Mouse (Mus musculus) testis, postnatal 14 days (tissue): Measurements from ENCODE around the gene Rnf8.
A peak's percentile ranks its signal among the peaks of the same experiment; 100 is the strongest.
"Not testable (repeated sequence)": the region's sequence is repeated elsewhere in the genome, so short reads cannot be mapped to it uniquely, and the experiment has no call there.

Source experiments
- DNase-seq: peaks from one replicate; pipeline ENCODE4 v3.0.0; 2021; ENCODE audit warnings: low spot score

Gene Rnf8

DNA sequence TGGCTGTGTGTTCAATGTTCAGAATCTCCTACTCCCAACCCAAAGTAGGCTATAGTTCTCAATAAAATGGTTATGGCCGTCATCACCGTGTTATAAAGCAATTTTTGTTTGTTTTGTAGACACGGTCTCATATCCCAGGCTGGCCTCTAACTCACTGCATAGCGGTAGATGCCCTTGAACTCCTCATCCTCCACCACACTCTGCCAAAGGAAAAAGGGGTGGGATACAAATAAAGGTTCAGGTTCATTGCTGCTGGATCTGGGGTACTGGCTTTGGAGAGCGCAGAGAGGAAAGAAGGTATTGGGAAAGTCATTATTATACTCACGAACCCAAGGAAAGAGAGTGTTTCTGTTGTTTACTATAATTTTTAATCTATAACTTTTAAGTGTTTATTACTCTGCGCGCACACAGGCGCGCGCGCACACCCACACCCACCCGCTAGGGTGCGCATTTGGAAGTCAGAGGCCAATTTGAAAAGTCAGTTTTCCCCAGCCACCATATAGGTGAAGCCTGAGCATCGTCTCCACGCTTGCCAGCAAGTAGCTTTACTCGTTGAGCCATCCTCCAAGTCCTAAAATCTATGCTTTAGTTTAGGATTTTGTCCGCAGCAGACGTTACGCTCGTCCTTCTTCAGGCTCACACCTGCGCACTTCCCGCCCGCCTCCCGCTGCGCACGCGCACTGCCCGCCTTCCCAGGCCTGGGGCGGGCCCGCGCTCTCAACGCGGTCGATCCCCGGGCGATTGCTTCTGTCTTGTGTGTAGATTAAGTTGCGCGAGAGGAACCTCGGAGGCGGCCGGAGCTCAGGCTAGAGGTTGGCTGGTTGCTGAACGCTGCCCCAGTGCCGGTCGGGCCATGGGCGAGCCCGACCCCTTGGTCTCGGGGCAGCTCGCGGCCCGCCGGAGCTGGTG is at the start of gene Rnf8, which contains the start of gene Gm28043:
TSS of gene Rnf8 (plus strand) at position 676 of the 909 bp plus-strand sequence.
TSS of gene Gm28043 (plus strand) at position 762 of the 909 bp plus-strand sequence.
- DNase-seq, result peak; percentile 94

DNA sequence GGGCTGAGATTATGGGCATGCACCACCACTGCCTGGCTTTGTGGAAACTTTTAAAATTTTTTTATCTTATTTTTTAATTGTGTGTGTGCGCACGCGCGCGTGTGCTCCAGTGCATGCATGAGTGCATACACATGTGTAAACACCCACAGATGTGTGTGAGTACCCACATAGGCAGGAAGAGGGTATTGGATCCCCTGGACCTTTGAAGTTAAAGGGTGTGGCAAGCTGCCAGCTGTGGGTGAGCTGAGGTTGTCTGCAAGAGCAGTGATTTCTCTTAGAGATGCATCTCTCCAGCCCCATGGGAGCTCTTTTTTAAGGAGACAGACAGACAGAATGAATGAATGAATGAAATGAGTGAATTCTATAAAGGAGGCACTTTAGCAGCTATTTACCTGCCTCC is 49.1 kb upstream of the Rnf8 start:
- no peak for DNase-seq

GRCm38 (mm10) chr17:29568435-29568834 is 46.2 kb upstream of the Rnf8 start:
- no peak for DNase-seq

DNA sequence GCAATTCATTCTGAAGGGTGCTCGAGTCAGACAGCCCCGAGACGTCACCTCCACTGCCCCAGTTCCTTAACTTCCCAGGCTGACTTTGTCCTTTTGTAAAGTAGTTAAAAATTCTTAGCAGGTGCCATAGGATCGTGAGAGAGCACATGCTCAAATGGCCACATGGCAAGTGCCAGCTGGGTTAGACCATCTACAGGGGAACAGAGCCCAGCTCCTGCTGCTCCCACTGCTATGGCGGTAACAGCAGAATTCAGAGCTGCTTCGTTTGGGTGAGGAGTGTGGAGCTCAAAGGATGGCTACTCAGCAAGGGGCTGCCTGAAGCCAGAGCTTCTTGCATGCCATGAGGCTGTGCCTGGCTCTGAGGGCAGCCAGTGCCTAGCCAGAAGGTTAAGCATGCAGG is 44.8 kb upstream of the Rnf8 start:
- no peak for DNase-seq

DNA sequence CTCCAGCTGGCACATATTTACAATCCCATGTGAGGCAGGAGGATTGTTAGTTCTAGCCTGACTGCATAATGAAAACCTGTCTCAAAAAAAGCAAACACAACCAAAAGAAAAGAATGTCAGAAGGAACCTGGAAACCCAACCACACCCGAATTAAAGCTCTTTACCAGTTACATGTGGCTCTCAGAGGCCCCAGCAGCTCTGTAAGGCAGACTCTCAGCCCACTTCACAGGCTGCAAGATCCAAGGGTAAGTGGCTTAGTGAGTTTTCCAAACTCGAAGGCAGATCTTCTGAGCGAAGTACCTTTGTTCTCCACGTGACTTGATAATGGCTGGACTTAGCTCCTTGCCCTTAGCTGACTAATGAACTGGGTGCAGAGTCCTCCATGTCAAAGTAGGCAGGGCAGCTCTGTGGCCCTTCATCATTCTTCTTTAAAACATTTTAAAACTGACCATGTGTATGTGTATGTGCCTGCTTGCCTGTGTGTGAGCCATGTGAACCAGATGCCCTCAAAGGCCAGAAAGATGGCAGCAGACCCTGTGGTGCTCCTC is 34.9 kb upstream of the Rnf8 start:
- DNase-seq, result no peak

- DNase-seq, result no peak
These were observed 31.0 kb upstream of the Rnf8 start for GRCm38 (mm10) chr17:29583569-29583968.

DNA sequence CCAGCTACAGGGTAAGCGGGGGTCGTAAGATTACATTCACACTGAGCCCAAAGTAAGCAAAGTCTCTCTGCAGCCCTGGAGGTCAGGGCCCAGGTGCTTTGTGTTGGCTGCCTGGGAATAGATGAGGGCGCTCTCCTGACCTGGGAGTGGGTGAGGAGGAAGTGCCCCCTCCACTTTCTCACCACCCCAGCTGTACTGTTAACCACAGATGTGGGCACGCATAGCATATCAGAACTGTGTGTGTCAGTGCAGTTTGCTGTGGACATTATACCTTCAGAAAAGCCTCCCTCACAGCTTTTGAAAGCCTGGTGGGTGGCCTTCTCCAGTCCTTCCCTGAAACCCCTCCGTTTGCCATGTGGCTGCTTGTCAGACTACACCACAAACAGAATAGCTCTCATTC is 30.3 kb upstream of the Rnf8 start:
- DNase-seq, result no peak

GRCm38 (mm10) chr17:29584737-29585136 is 29.9 kb upstream of the Rnf8 start:
- no peak for DNase-seq

- DNase-seq, result no peak
These were observed 29.1 kb upstream of the Rnf8 start for GRCm38 (mm10) chr17:29585446-29585845.

DNA sequence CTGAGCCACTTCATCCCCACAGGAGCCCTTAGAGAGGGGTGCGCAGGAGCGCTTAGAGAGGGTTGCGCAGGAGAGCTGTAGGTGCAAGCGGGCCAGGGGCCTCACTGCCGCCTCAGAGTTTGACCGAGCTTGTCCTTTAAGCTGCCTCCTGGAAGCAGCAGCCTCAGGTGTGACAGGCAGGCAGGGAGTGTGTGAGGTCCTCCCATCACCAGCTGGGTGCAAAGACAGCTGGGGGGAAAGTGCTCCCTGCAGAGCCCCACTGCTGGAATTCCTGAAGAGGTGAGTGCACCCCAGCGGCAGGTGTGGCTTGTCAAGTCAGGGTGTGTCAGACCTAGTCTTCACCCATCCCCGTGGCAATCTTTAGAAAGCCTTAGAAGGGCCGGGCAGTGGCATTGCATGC is 27.7 kb upstream of the Rnf8 start:
- no peak for DNase-seq

GRCm38 (mm10) chr17:29589221-29589898 is 25.2 kb upstream of the Rnf8 start:
- no peak for DNase-seq

DNA sequence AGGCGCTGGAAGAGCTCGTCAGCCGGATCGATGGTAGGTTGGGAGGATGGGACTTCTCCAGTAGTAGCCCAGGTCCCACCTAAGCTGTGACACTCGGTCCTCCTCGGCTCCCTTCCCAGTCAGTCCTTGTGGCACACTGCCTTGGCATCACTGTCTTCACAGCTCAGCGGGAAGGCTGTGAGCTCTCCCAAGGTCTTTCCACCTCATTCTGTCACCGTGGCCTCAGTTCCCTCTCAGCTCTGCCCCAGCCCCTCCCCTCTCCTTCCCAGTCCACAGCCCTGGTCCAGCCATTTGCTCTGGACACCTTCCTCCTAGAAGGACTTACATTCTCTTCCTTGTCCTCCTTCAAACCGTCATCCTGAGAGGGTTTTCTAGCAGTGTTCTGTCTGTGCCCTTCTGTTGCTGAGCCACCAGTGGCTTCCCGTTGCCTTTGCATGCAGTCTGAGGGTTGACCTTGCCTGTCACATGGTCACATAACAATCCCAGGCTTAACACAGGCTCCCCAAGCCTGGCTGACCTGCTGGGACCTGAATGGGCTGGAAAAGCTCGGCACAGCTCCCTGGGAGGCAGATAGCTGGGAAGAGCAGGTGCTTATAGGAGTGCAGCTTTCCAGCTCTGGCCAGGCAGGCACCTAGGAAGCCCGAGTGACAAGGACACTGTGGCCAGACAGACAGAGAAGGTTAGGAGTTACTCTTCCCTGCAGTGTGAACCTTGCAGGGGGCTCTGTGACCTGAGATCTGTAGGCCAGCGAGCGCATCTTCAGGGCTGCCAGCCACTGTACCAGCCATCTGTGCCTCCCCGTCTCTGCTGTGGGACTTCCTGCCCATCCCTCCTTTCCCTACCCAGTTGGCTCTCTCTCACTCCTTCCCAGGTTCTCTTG is 18.5 kb upstream of the Rnf8 start:
- no peak for DNase-seq

DNA sequence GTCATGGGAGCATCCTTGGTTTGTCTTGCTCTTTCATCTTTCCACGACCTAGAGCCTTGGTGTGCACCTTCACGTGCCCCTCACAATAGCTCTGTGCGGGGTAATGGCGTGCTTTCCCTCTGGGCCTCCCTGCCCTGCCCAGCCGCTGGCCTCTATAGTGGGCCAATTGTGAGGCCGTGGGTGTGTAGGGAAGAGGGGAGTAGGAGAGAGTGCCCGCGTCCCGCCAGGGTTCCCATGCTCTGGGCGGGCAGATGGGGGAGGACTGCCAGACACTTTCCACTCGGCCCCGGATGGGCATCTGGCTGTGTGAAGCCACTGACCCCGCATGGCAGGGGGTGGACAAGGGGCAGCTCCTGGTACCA is 17.8 kb upstream of the Rnf8 start:
- DNase-seq, result no peak

DNA sequence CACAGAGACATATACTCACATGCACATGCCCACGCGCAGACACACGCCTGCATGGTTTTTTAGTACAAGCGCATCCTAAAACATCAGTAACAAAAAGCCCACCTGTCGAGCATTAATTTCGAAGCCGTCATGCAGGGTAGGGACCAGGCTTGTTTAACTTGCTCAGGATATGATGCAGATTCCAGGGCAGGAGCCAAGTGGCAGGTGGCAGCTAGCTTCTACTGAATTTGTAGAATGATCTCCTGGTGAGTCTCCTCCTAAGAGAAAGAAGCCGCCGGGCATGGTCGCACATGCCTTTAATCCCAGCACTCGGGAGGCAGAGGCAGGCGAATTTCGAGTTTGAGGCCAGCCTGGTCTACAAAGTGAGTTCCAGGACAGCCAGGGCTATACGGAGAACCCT is 15.5 kb upstream of the Rnf8 start:
- no peak for DNase-seq

DNA sequence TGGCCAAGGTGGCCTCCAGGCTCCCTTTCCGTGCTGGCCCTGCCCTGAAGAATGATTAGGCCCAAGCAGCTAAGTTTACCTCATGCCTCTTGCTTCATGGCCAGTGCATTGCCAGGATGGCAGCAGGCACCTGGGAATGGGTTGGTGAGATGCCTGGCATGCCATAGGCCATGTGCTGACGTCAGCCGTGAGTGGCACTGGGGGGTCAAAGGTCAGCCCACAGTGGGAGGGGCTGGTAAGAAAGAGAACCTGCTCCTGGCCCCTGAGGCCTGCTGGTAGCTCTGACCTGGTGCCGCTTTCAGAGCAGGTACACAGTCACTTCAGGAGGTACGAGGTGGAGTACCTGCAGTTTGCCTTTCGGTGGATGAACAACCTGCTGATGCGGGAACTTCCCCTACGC is 15.1 kb upstream of the Rnf8 start:
- DNase-seq, result no peak

- DNase-seq, result no peak
These were observed 13.2 kb upstream of the Rnf8 start for GRCm38 (mm10) chr17:29601391-29601790.

DNA sequence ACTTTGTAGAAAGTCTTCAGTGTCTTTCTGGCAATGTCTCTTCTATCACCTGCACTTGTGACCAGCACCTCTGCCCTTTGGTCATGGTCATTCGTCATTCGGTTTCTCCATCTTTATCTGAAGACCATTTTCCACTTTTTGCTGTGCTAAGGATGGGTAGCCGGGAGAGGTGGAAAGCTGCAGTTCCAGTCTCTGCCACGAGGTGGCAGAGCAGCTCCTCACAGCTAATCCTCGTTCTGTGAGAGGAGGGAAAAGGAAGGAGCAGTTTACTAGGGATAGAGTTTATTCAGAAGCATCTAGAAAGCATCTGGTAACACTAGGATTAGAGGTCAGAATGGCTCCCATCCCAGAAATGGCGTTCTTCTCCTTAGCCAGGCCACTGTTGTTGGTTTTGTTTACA is 11.3 kb upstream of the Rnf8 start:
- DNase-seq, result peak; percentile 52

GRCm38 (mm10) chr17:29613453-29613852 is 1.1 kb upstream of the Rnf8 start:
- not testable (repeated sequence) for DNase-seq

- DNase-seq, result no peak
These were observed 498 bp downstream of the Rnf8 start for GRCm38 (mm10) chr17:29615024-29615551.

GRCm38 (mm10) chr17:29615616-29616015 is 1.0 kb downstream of the Rnf8 start:
- DNase-seq, result no peak

DNA sequence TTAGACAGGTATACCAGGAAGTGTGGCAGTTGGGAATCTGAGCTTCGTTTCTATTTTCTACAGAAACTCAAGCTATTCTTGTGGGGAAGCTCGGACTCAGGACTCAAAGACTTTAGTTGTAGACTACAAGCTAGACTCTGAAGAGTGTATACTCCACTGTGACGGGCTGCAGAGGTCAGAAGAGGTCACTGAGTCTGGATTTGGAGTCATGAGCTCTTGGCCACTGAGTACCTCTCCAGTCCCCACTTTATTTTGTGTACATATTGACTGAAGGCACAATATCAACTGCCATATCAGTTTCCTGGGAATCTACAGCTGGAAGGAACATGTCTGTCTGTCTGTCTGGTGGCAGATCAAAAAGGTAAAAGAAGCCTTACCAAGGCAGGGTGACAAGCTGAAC is 4.6 kb downstream of the Rnf8 start:
- no peak for DNase-seq

DNA sequence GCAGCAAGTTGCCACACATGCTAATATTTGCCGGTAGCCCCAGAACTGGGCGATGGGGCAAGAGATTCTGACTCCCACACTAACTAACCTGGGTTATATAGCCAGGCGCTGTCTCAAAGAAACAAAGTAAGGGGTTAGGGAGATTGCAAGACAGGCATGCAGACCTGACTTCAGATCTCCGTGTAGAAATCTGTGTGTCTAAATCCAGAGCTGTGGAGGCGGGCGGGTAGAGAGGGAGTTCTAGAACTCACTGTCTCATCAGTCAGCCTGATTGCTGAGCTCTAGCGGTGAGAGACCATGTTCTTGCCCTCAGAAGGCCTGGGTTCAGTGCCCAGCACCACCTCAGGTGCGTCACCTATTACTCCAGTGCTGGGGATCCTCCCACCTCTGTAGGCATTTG is 8.9 kb downstream of the Rnf8 start:
- DNase-seq, result no peak
